15 mouse cellular contexts compared by ENCODE assay signal in genomic region chr10:128516029-128516428, GRCm38 (mm10). TPM values are rescaled to one million over a fixed set of nuclear protein-coding genes. Genes with fewer than 3 reads are reported as not detected.
A peak's percentile ranks its signal among the peaks of the same experiment; 100 is the strongest.
DNase-seq lines count a peak whose midpoint lies in the region; ATAC-seq lines count a peak whose summit lies in the region.
"Had no signal": no experiment of that assay in that cellular context is flagged by ENCODE, and none has a peak within 500 bp of the region (broad histone marks: within the 10 kb centered on the region; RNA-seq: fewer than 3 reads in every experiment).

No protein-coding gene starts in this region.

- H3K4me2 ChIP-seq in forebrain, embryonic 13.5 days: no peak overlapping the region; the same call in 1 of the 2 replicates
- H3K4me2 ChIP-seq in kidney, embryonic 15.5 days: peak overlapping the region; percentile 48
- peak overlapping the region; percentile 22; the same call in 1 of the 2 replicates for H3K4me2 ChIP-seq in embryonic facial prominence, embryonic 12.5 days (replicated peaks)
- H3K4me2 ChIP-seq in liver, embryonic 13.5 days: peak overlapping the region; percentile 45
- H3K4me2 ChIP-seq: heart, embryonic 15.5 days had no signal

- peaks cover 15% of the 10 kb centered on the region; the same call in 1 of the 2 replicates for H3K36me3 ChIP-seq in forebrain, embryonic 10.5 days (replicated peaks)
- H3K36me3 ChIP-seq in forebrain, embryonic 13.5 days (ENCODE audit: poor library complexity, severe bottlenecking): peaks cover 6% of the 10 kb centered on the region; the same call in 1 of the 2 replicates
- peaks cover 51% of the 10 kb centered on the region for H3K36me3 ChIP-seq in kidney, embryonic 15.5 days
- H3K36me3 ChIP-seq in embryonic facial prominence, embryonic 12.5 days: peaks cover 49% of the 10 kb centered on the region
- H3K36me3 ChIP-seq in liver, embryonic 13.5 days: peaks cover 69% of the 10 kb centered on the region

- H3K9me3 ChIP-seq in forebrain, embryonic 10.5 days: no peaks in the 10 kb centered on the region
- H3K9me3 ChIP-seq in forebrain, embryonic 13.5 days (replicated peaks): no peaks in the 10 kb centered on the region
- H3K9me3 ChIP-seq in kidney, embryonic 15.5 days (replicated peaks): no peaks in the 10 kb centered on the region
- H3K9me3 ChIP-seq in embryonic facial prominence, embryonic 12.5 days: no peaks in the 10 kb centered on the region
- H3K9me3 ChIP-seq in liver, embryonic 13.5 days (replicated peaks): no peaks in the 10 kb centered on the region
- H3K9me3 ChIP-seq: heart, embryonic 15.5 days; megakaryocyte, embryonic 14.5 days had no signal

- no peak overlapping the region; the same call in 1 of the 2 replicates for H3K9ac ChIP-seq in forebrain, embryonic 13.5 days
- H3K9ac ChIP-seq in kidney, embryonic 15.5 days: no peak overlapping the region
- H3K9ac ChIP-seq in embryonic facial prominence, embryonic 12.5 days: no peak overlapping the region
- no peak overlapping the region; the same call in 1 of the 2 replicates for H3K9ac ChIP-seq in liver, embryonic 13.5 days
- H3K9ac ChIP-seq: heart, embryonic 15.5 days had no signal

- WGBS in forebrain, embryonic 10.5 days: 3% methylated on average over 20 of the region's 20 CpGs
- 12% methylated on average over 20 of the region's 20 CpGs for WGBS in forebrain, embryonic 13.5 days
- WGBS in kidney, embryonic 15.5 days: 21% methylated on average over 20 of the region's 20 CpGs
- WGBS in embryonic facial prominence, embryonic 12.5 days: 11% methylated on average over 20 of the region's 20 CpGs
- 62% methylated on average over 20 of the region's 20 CpGs for WGBS in liver, embryonic 13.5 days (ENCODE audit: insufficient replicate concordance)

- H3K27me3 ChIP-seq in forebrain, embryonic 10.5 days (ENCODE audit: poor library complexity, severe bottlenecking): peaks cover 63% of the 10 kb centered on the region
- H3K27me3 ChIP-seq in forebrain, embryonic 13.5 days: peaks cover 35% of the 10 kb centered on the region
- H3K27me3 ChIP-seq in kidney, embryonic 15.5 days: peaks cover 15% of the 10 kb centered on the region
- peaks cover 38% of the 10 kb centered on the region for H3K27me3 ChIP-seq in embryonic facial prominence, embryonic 12.5 days
- no peaks in the 10 kb centered on the region for H3K27me3 ChIP-seq in liver, embryonic 13.5 days
- H3K27me3 ChIP-seq: heart, embryonic 15.5 days; megakaryocyte, embryonic 14.5 days; Patski had no signal

- H3K4me3 ChIP-seq in forebrain, embryonic 10.5 days: peak overlapping the region; percentile 26
- no peak overlapping the region for H3K4me3 ChIP-seq in forebrain, embryonic 13.5 days
- H3K4me3 ChIP-seq in kidney, embryonic 15.5 days (replicated peaks): 0 out of 2 replicates have a peak overlapping the region, but pooled peaks have one; percentile 6
- H3K4me3 ChIP-seq in embryonic facial prominence, embryonic 12.5 days: 0 out of 2 replicates have a peak overlapping the region, but pooled peaks have one; percentile 7
- 0 out of 2 replicates have a peak overlapping the region, but pooled peaks have one; percentile 8 for H3K4me3 ChIP-seq in liver, embryonic 13.5 days (replicated peaks)
- H3K4me3 ChIP-seq: heart, embryonic 15.5 days; megakaryocyte, embryonic 14.5 days had no signal

- ATAC-seq in forebrain, embryonic 13.5 days: no peak
- ATAC-seq in kidney, embryonic 15.5 days (replicated peaks; ENCODE audit: low FRiP score): peak; percentile 34; the same call in 1 of the 2 replicates
- no peak for ATAC-seq in embryonic facial prominence, embryonic 12.5 days (ENCODE audit: insufficient number of reproducible peaks, insufficient read depth, low FRiP score, low TSS enrichment)
- ATAC-seq in liver, embryonic 13.5 days (ENCODE audit: low read depth): peak; percentile 50; the same call in 1 of the 2 replicates
- ATAC-seq: Patski had no signal

- no peak overlapping the region for H3K27ac ChIP-seq in forebrain, embryonic 10.5 days
- H3K27ac ChIP-seq in forebrain, embryonic 13.5 days: no peak overlapping the region
- H3K27ac ChIP-seq in kidney, embryonic 15.5 days: no peak overlapping the region
- no peak overlapping the region for H3K27ac ChIP-seq in embryonic facial prominence, embryonic 12.5 days
- H3K27ac ChIP-seq in liver, embryonic 13.5 days: no peak overlapping the region
- H3K27ac ChIP-seq: heart, embryonic 15.5 days had no signal

- DNase-seq in forebrain, embryonic 10.5 days (ENCODE audit: extremely low spot score, low spot score): no peak
- DNase-seq in kidney, adult 8-10 months: no peak
- peak; percentile 60 for DNase-seq in liver, embryonic 13.5 days
- no peak for DNase-seq in layer of hippocampus, postnatal 14 days (ENCODE audit: low spot score in 2 of 2)
- no peak for DNase-seq in left cerebral cortex, adult 18-20 months (ENCODE audit: low spot score in 2 of 2)
- DNase-seq: adrenal gland, postnatal 36 days; cerebellum, adult 9-10 months; left cerebral cortex, postnatal 4 days; spleen, adult 18-20 months had no signal

- peaks cover 15% of the 10 kb centered on the region for H3K4me1 ChIP-seq in forebrain, embryonic 10.5 days
- no peaks in the 10 kb centered on the region for H3K4me1 ChIP-seq in forebrain, embryonic 13.5 days
- peaks cover 23% of the 10 kb centered on the region for H3K4me1 ChIP-seq in kidney, embryonic 15.5 days
- 0 out of 2 replicates have a peak, but pooled peaks cover 3% of the 10 kb centered on the region for H3K4me1 ChIP-seq in embryonic facial prominence, embryonic 12.5 days
- H3K4me1 ChIP-seq in liver, embryonic 13.5 days (replicated peaks): peaks cover 41% of the 10 kb centered on the region
- H3K4me1 ChIP-seq: heart, embryonic 15.5 days had no signal

RNA-seq across cellular contexts. Expression of gene Esyt1, which starts 9.6 kb away (rescaled TPM):
- polyA plus RNA-seq in forebrain, embryonic 10.5 days (2016; fragmentation: Nextera tagmentation; extraction: Ambion mirVana): 8.6 and 10.3 TPM in 2 replicates
- polyA plus RNA-seq in forebrain, embryonic 13.5 days (2015; fragmentation: Nextera tagmentation; extraction: Ambion mirVana): 7.0 and 7.7 TPM in 2 replicates
- polyA plus RNA-seq in kidney, embryonic 15.5 days (2015; fragmentation: Nextera tagmentation; extraction: Ambion mirVana): 19.4 and 22.8 TPM in 2 replicates
- polyA plus RNA-seq in embryonic facial prominence, embryonic 12.5 days (2016; fragmentation: Nextera tagmentation; extraction: Ambion mirVana): 29.2 and 30.7 TPM in 2 replicates
- polyA plus RNA-seq in liver, embryonic 13.5 days (2015; fragmentation: Nextera tagmentation; extraction: Ambion mirVana): 9.9 and 10.6 TPM in 2 replicates
- 1 to 10 TPM; 8.6 to 9.1 TPM for total RNA-seq in layer of hippocampus, postnatal 14 days (2021)
- total RNA-seq in left cerebral cortex, adult 18-20 months (2021): 10 to 100 TPM; 13.1 to 13.2 TPM

RNA-seq across cellular contexts. Expression of gene Myl6b, which starts 17.5 kb away (rescaled TPM):
- polyA plus RNA-seq in forebrain, embryonic 10.5 days (2016; fragmentation: Nextera tagmentation; extraction: Ambion mirVana): 1.9 and 2.0 TPM in 2 replicates
- polyA plus RNA-seq in forebrain, embryonic 13.5 days (2015; fragmentation: Nextera tagmentation; extraction: Ambion mirVana): 4.1 TPM in 2 replicates
- 4.2 and 4.7 TPM in 2 replicates for polyA plus RNA-seq in kidney, embryonic 15.5 days (2015; fragmentation: Nextera tagmentation; extraction: Ambion mirVana)
- 3.2 and 3.9 TPM in 2 replicates for polyA plus RNA-seq in embryonic facial prominence, embryonic 12.5 days (2016; fragmentation: Nextera tagmentation; extraction: Ambion mirVana)
- polyA plus RNA-seq in liver, embryonic 13.5 days (2015; fragmentation: Nextera tagmentation; extraction: Ambion mirVana): 1.2 and 1.3 TPM in 2 replicates
- total RNA-seq in layer of hippocampus, postnatal 14 days (2021): 10 to 100 TPM; 15.5 to 16.2 TPM
- total RNA-seq in left cerebral cortex, adult 18-20 months (2021): 10 to 100 TPM; 31.5 to 34.9 TPM

RNA-seq across cellular contexts. Expression of gene Myl6, which starts 22.1 kb away (rescaled TPM):
- 712 and 780 TPM in 2 replicates for polyA plus RNA-seq in forebrain, embryonic 10.5 days (2016; fragmentation: Nextera tagmentation; extraction: Ambion mirVana)
- polyA plus RNA-seq in forebrain, embryonic 13.5 days (2015; fragmentation: Nextera tagmentation; extraction: Ambion mirVana): 740 and 741 TPM in 2 replicates
- 1,170 and 1,259 TPM in 2 replicates for polyA plus RNA-seq in kidney, embryonic 15.5 days (2015; fragmentation: Nextera tagmentation; extraction: Ambion mirVana)
- polyA plus RNA-seq in embryonic facial prominence, embryonic 12.5 days (2016; fragmentation: Nextera tagmentation; extraction: Ambion mirVana): 877 and 907 TPM in 2 replicates
- polyA plus RNA-seq in liver, embryonic 13.5 days (2015; fragmentation: Nextera tagmentation; extraction: Ambion mirVana): 498 and 524 TPM in 2 replicates
- total RNA-seq in layer of hippocampus, postnatal 14 days (2021): 100 to 1,000 TPM; 596 to 608 TPM
- 100 to 1,000 TPM; 576 to 616 TPM for total RNA-seq in left cerebral cortex, adult 18-20 months (2021)

RNA-seq across cellular contexts. Expression of gene Zc3h10, which starts 31.5 kb away (rescaled TPM):
- 11.8 and 14.0 TPM in 2 replicates for polyA plus RNA-seq in forebrain, embryonic 10.5 days (2016; fragmentation: Nextera tagmentation; extraction: Ambion mirVana)
- 18.3 and 19.4 TPM in 2 replicates for polyA plus RNA-seq in forebrain, embryonic 13.5 days (2015; fragmentation: Nextera tagmentation; extraction: Ambion mirVana)
- 16.2 and 17.7 TPM in 2 replicates for polyA plus RNA-seq in kidney, embryonic 15.5 days (2015; fragmentation: Nextera tagmentation; extraction: Ambion mirVana)
- 18.8 and 19.4 TPM in 2 replicates for polyA plus RNA-seq in embryonic facial prominence, embryonic 12.5 days (2016; fragmentation: Nextera tagmentation; extraction: Ambion mirVana)
- polyA plus RNA-seq in liver, embryonic 13.5 days (2015; fragmentation: Nextera tagmentation; extraction: Ambion mirVana): 6.2 and 7.1 TPM in 2 replicates
- total RNA-seq in layer of hippocampus, postnatal 14 days (2021): 10 to 100 TPM in 1 of 2 experiments, 1 to 10 TPM in 1; 9.1 to 12.0 TPM
- total RNA-seq in left cerebral cortex, adult 18-20 months (2021): 10 to 100 TPM; 15.9 to 20.7 TPM

RNA-seq across cellular contexts. Expression of gene Rpl41, which starts 33.1 kb away (rescaled TPM):
- 3,608 and 3,665 TPM in 2 replicates for polyA plus RNA-seq in forebrain, embryonic 10.5 days (2016; fragmentation: Nextera tagmentation; extraction: Ambion mirVana)
- 2,951 and 3,131 TPM in 2 replicates for polyA plus RNA-seq in forebrain, embryonic 13.5 days (2015; fragmentation: Nextera tagmentation; extraction: Ambion mirVana)
- 4,214 and 4,446 TPM in 2 replicates for polyA plus RNA-seq in kidney, embryonic 15.5 days (2015; fragmentation: Nextera tagmentation; extraction: Ambion mirVana)
- 3,271 and 3,412 TPM in 2 replicates for polyA plus RNA-seq in embryonic facial prominence, embryonic 12.5 days (2016; fragmentation: Nextera tagmentation; extraction: Ambion mirVana)
- polyA plus RNA-seq in liver, embryonic 13.5 days (2015; fragmentation: Nextera tagmentation; extraction: Ambion mirVana): 2,776 and 3,150 TPM in 2 replicates
- 1,000 to 10,000 TPM; 1,911 to 2,072 TPM for total RNA-seq in layer of hippocampus, postnatal 14 days (2021)
- 1,000 to 10,000 TPM; 1,493 to 1,582 TPM for total RNA-seq in left cerebral cortex, adult 18-20 months (2021)

Comparison
In these comparisons a context has a peak if more than half of its experiments do, and no peak if none do; other contexts are left out.
1. ATAC-seq: peak in kidney, embryonic 15.5 days (single experiment) and liver, embryonic 13.5 days (single experiment); none in forebrain, embryonic 13.5 days (single experiment) and embryonic facial prominence, embryonic 12.5 days (single experiment).